Mouse (Mus musculus) midbrain, postnatal 0 days (tissue): ENCODE measurements around the gene Asap3. TPM values are rescaled to one million over a fixed set of nuclear protein-coding genes. Genes with fewer than 3 reads are reported as not detected.

Experiments
- ATAC-seq: fragments of 200-750 bp; cut with Nextera tagmentation; 2 replicates; pipeline ENCODE4 v1.8.0; 2017; ENCODE audit warnings: moderate number of reproducible peaks, mild to moderate bottlenecking, moderate TSS enrichment, moderate library complexity; ENCODE audit not compliant: low FRiP score
- DNase-seq: peaks from one replicate; pipeline ENCODE4 v3.0.0-alpha.2; 2015; ENCODE audit warnings: low spot score
- H3K27ac ChIP-seq: fragments of 300-500 bp; sonication (generic); 2 replicates; pipeline ENCODE4 v1.5.1; 2014; ENCODE audit warnings: low read depth, mild to moderate bottlenecking, low read length, mixed read lengths
- H3K27me3 ChIP-seq: fragments of 300-500 bp; sonication (generic); 2 replicates; pipeline ENCODE4 v1.6.1; 2014; ENCODE audit warnings: low read length, control low read depth, mixed read lengths; ENCODE audit not compliant: insufficient read depth
- H3K36me3 ChIP-seq: fragments of 300-500 bp; sonication (generic); 2 replicates; pipeline ENCODE4 v1.6.1; 2014; ENCODE audit warnings: low read length, control low read depth, mixed read lengths; ENCODE audit not compliant: insufficient read depth
- H3K4me1 ChIP-seq: fragments of 300-500 bp; sonication (generic); 2 replicates; pipeline ENCODE4 v1.6.1; 2014; ENCODE audit warnings: mild to moderate bottlenecking, control low read depth, antibody characterized with exemption, low read length, mixed read lengths; ENCODE audit not compliant: insufficient read depth
- H3K4me2 ChIP-seq: fragments of 300-500 bp; sonication (generic); 2 replicates; pipeline ENCODE4 v1.6.1; 2014; ENCODE audit warnings: low read depth, mild to moderate bottlenecking, low read length, mixed read lengths; ENCODE audit not compliant: poor library complexity, severe bottlenecking
- H3K4me3 ChIP-seq: fragments of 300-500 bp; sonication (generic); 2 replicates; pipeline ENCODE4 v1.5.1; 2014; ENCODE audit warnings: low read depth, mild to moderate bottlenecking, low read length, moderate library complexity
- H3K9ac ChIP-seq: fragments of 300-500 bp; sonication (generic); replicated peaks from 2 replicates; pipeline ENCODE4 v1.6.1; 2014; ENCODE audit warnings: mild to moderate bottlenecking, low read length, moderate library complexity, mixed read lengths; ENCODE audit not compliant: poor library complexity, severe bottlenecking
- H3K9me3 ChIP-seq: fragments of 300-500 bp; sonication (generic); 2 replicates; pipeline ENCODE4 v1.6.1; 2016; ENCODE audit warnings: low read length, control low read depth
- CTCF ChIP-seq: IDR thresholded peaks from 2 replicates; pipeline ENCODE4 v1.5.1; 2016; ENCODE audit warnings: antibody characterized with exemption, mild to moderate bottlenecking
- WGBS: fragments of 180-500 bp; shearing (Covaris S2); extraction: QIAGEN DNeasy Blood & Tissue Kit; methylation state at CpG from one replicate; pipeline ENCODE4 v1.1.7; 2014; 5-methylcytosine and 5-hydroxymethylcytosine counted together
- polyA plus RNA-seq: library from polyadenylated mRNA; unstranded; fragments of >200 nt; fragmentation: Nextera tagmentation; extraction: Ambion mirVana; gene quantifications from 2 replicates; pipeline ENCODE4 v1.2.1, GENCODE M21; 2015
- total RNA-seq: library from RNA; depleted of rRNA; stranded (reverse); fragments of >200 nt; gene quantifications from 2 replicates; pipeline ENCODE4 v1.2.3, GENCODE M21; 2014

Gene Asap3
- total and polyA plus RNA-seq, 2 experiments from 2014 or later: 3.7 to 7.6 TPM

GRCm38 (mm10) chr4:136179456-136179855 is 26.7 kb upstream of the Asap3 start:
- no peak for ATAC-seq
- Histone ChIP-seq H3K4me3 (no peak overlapping the region), H3K27ac (no peak overlapping the region), H3K4me1 (no peaks in the 10 kb centered on the region; the same call in 1 of the 2 replicates), H3K9me3 (no peaks in the 10 kb centered on the region), H3K9ac (no peak overlapping the region), H3K36me3 (no peaks in the 10 kb centered on the region), H3K4me2 (0 out of 2 replicates have a peak overlapping the region, but pooled peaks have one; percentile 46), H3K27me3 (no peaks in the 10 kb centered on the region)
- DNase-seq: no peak
- no peak for TF ChIP-seq CTCF
- 92% methylated on average over 7 of the region's 7 CpGs for WGBS

GRCm38 (mm10) chr4:136179998-136180397 is 26.2 kb upstream of the Asap3 start:
- Histone ChIP-seq H3K27ac (no peak overlapping the region), H3K4me3 (peak overlapping the region; percentile 22; the same call in 1 of the 2 replicates), H3K9ac (no peak overlapping the region), H3K27me3 (no peaks in the 10 kb centered on the region), H3K4me2 (peak overlapping the region; percentile 46), H3K36me3 (no peaks in the 10 kb centered on the region), H3K9me3 (no peaks in the 10 kb centered on the region), H3K4me1 (no peaks in the 10 kb centered on the region; the same call in 1 of the 2 replicates)
- peak; percentile 77 for TF ChIP-seq CTCF
- WGBS: 5% methylated on average over 15 of the region's 15 CpGs
- DNase-seq: peak; percentile 74
- ATAC-seq: 0 out of 2 replicates have a peak, but pooled peaks have one; percentile 8

GRCm38 (mm10) chr4:136180408-136181330 is 25.5 kb upstream of the Asap3 start:
- ATAC-seq (peak; percentile 85), DNase-seq (peak; percentile 89)
- Histone ChIP-seq H3K4me3 (peak overlapping the region; percentile 22; the same call in 1 of the 2 replicates), H3K4me1 (no peaks in the 10 kb centered on the region; the same call in 1 of the 2 replicates), H3K9ac (no peak overlapping the region), H3K27me3 (no peaks in the 10 kb centered on the region), H3K27ac (no peak overlapping the region), H3K36me3 (no peaks in the 10 kb centered on the region), H3K9me3 (no peaks in the 10 kb centered on the region), H3K4me2 (peak overlapping the region; percentile 46)
- no peak for TF ChIP-seq CTCF
- 29% methylated on average over 23 of the region's 23 CpGs for WGBS

GRCm38 (mm10) chr4:136181367-136181766 is 24.8 kb upstream of the Asap3 start:
- H3K4me1 ChIP-seq: no peaks in the 10 kb centered on the region; the same call in 1 of the 2 replicates
- H3K4me2 ChIP-seq: 0 out of 2 replicates have a peak overlapping the region, but pooled peaks have one; percentile 46
- no peaks in the 10 kb centered on the region for H3K9me3 ChIP-seq
- peak; percentile 31; the same call in 1 of the 2 replicates for TF ChIP-seq CTCF
- no peaks in the 10 kb centered on the region for H3K27me3 ChIP-seq
- ATAC-seq (no peak), DNase-seq (no peak)
- H3K36me3 ChIP-seq: no peaks in the 10 kb centered on the region
- 36% methylated on average over 12 of the region's 12 CpGs for WGBS
- no peak overlapping the region for H3K27ac ChIP-seq
- no peak overlapping the region for H3K9ac ChIP-seq
- H3K4me3 ChIP-seq: no peak overlapping the region

GRCm38 (mm10) chr4:136185375-136185774 is 20.8 kb upstream of the Asap3 start:
- DNase-seq (no peak), ATAC-seq (no peak)
- H3K4me2 ChIP-seq: no peak overlapping the region
- no peaks in the 10 kb centered on the region for H3K4me1 ChIP-seq
- TF ChIP-seq CTCF: no peak
- no peak overlapping the region for H3K4me3 ChIP-seq
- no peaks in the 10 kb centered on the region for H3K27me3 ChIP-seq
- H3K9me3 ChIP-seq: no peaks in the 10 kb centered on the region
- H3K36me3 ChIP-seq: no peaks in the 10 kb centered on the region
- no peak overlapping the region for H3K27ac ChIP-seq
- H3K9ac ChIP-seq: no peak overlapping the region
- WGBS: 80% methylated on average over 9 of the region's 9 CpGs

GRCm38 (mm10) chr4:136186315-136186714 is 19.9 kb upstream of the Asap3 start:
- TF ChIP-seq CTCF: no peak
- H3K4me2 ChIP-seq: no peak overlapping the region
- H3K27me3 ChIP-seq: no peaks in the 10 kb centered on the region
- H3K9me3 ChIP-seq: no peaks in the 10 kb centered on the region
- ATAC-seq: no peak
- no peak overlapping the region for H3K9ac ChIP-seq
- no peak overlapping the region for H3K27ac ChIP-seq
- H3K36me3 ChIP-seq: no peaks in the 10 kb centered on the region
- no peak overlapping the region for H3K4me3 ChIP-seq
- no peak for DNase-seq
- 84% methylated on average over 7 of the region's 8 CpGs for WGBS
- H3K4me1 ChIP-seq: no peaks in the 10 kb centered on the region
